Mouse (Mus musculus) lung, postnatal 0 days (tissue): Measurements from ENCODE around the gene Heatr6. TPM values are rescaled to one million over a fixed set of nuclear protein-coding genes. Genes with fewer than 3 reads are reported as not detected.

ENCODE experiments used
- ATAC-seq: fragments of 200-750 bp; cut with Nextera tagmentation; 2 replicates; pipeline ENCODE4 v1.8.0; 2017; ENCODE audit warnings: moderate library complexity
- DNase-seq: peaks from one replicate; pipeline ENCODE4 v3.0.0-alpha.2; 2016; ENCODE audit warnings: low spot score
- H3K27ac ChIP-seq: fragments of 300-500 bp; sonication (generic); 2 replicates; pipeline ENCODE4 v1.5.1; 2014; ENCODE audit warnings: antibody characterized with exemption, mild to moderate bottlenecking, low read length, mixed read lengths
- H3K27me3 ChIP-seq: fragments of 300-500 bp; sonication (generic); replicated peaks from 2 replicates; pipeline ENCODE4 v1.6.1; 2014; ENCODE audit warnings: low read length, mixed read lengths; ENCODE audit not compliant: insufficient read depth
- H3K36me3 ChIP-seq: fragments of 300-500 bp; sonication (generic); 2 replicates; pipeline ENCODE4 v1.6.1; 2014; ENCODE audit warnings: low read length, mixed read lengths; ENCODE audit not compliant: insufficient read depth
- H3K4me1 ChIP-seq: fragments of 300-500 bp; sonication (generic); 2 replicates; pipeline ENCODE4 v1.6.1; 2014; ENCODE audit warnings: antibody characterized with exemption, low read depth, low read length, mixed read lengths; ENCODE audit not compliant: insufficient read depth
- H3K4me2 ChIP-seq: fragments of 300-500 bp; sonication (generic); replicated peaks from 2 replicates; pipeline ENCODE4 v1.6.1; 2014; ENCODE audit warnings: low read depth, mild to moderate bottlenecking, low read length, moderate library complexity, mixed read lengths
- H3K4me3 ChIP-seq: fragments of 300-500 bp; sonication (generic); 2 replicates; pipeline ENCODE4 v1.5.1; 2014; ENCODE audit warnings: low read depth, low read length
- H3K9ac ChIP-seq: fragments of 300-500 bp; sonication (generic); replicated peaks from 2 replicates; pipeline ENCODE4 v1.6.1; 2014; ENCODE audit warnings: low read depth, mild to moderate bottlenecking
- H3K9me3 ChIP-seq: fragments of 300-500 bp; sonication (generic); 2 replicates; pipeline ENCODE4 v1.6.1; 2016; ENCODE audit warnings: low read length, mixed read lengths
- CTCF ChIP-seq: IDR thresholded peaks from 2 replicates; pipeline ENCODE4 v1.5.1; 2016; ENCODE audit warnings: antibody characterized with exemption, mild to moderate bottlenecking
- EP300 ChIP-seq: IDR thresholded peaks from 2 replicates; pipeline ENCODE4 v1.6.1; 2016; ENCODE audit warnings: antibody characterized with exemption, mild to moderate bottlenecking, control low read depth
- WGBS: fragments of 180-500 bp; shearing (Covaris S2); extraction: QIAGEN DNeasy Blood & Tissue Kit; methylation state at CpG from one replicate; pipeline ENCODE4 v1.1.7; 2014; 5-methylcytosine and 5-hydroxymethylcytosine counted together
- polyA plus RNA-seq: library from polyadenylated mRNA; unstranded; fragments of >200 nt; fragmentation: Nextera tagmentation; extraction: Ambion mirVana; gene quantifications from 2 replicates; pipeline ENCODE4 v1.2.1, GENCODE M21; 2015

The Heatr6 gene
- polyA plus RNA-seq, 1 experiment from 2014 or later: 11.8 TPM

DNA sequence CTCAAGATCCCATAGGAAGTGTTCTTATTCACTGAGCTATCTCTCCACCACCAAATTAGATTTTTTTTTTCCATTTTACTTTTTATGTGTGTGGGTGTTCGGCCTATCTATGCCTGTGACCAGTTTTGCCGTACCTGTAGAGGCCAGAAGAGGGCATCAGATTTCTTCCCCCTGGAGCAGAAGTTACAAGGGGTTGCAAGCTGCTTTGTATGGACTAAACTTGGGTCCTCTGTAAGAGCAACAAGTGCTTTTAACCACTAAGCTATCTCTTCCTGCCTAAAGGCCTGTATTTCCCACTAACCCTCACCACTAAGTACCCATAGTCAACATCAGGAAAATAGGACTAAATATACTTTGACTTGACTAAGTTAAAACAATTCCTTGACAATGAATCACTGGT lies 31.2 kb downstream of the Heatr6 start:
- WGBS: 73% methylated on average over 2 of the region's 2 CpGs
- Histone ChIP-seq H3K27ac (no peak overlapping the region), H3K4me2 (no peak overlapping the region), H3K36me3 (peaks cover 21% of the 10 kb centered on the region), H3K9me3 (no peaks in the 10 kb centered on the region), H3K27me3 (no peaks in the 10 kb centered on the region), H3K9ac (no peak overlapping the region), H3K4me3 (no peak overlapping the region), H3K4me1 (peaks cover 11% of the 10 kb centered on the region; the same call in 1 of the 2 replicates)
- DNase-seq: no peak
- TF ChIP-seq CTCF (peak; percentile 32; the same call in 1 of the 2 replicates), EP300 (no peak)
- no peak for ATAC-seq

DNA sequence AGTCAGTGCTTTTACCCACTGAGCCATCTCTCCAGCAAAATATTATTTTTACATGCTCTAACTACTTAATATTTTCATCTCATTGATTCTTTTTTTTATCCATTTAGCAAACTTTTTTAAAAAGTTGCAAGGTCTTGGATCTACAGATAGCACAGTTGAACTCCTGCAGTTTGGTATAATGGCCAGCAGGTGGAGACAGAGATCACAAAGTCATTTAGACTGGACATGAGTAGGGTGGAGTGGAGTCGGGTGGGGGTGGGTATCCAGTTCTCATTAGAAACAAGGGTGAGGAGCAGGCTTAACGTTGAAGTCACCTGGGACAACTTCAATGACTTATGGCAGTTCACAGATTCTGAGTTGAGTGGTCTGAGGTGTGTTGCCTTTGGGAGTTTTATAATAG lies 31.9 kb downstream of the Heatr6 start:
- Histone ChIP-seq H3K36me3 (peaks cover 15% of the 10 kb centered on the region; the same call in 1 of the 2 replicates), H3K27ac (no peak overlapping the region), H3K4me2 (no peak overlapping the region), H3K9me3 (no peaks in the 10 kb centered on the region), H3K27me3 (no peaks in the 10 kb centered on the region), H3K9ac (no peak overlapping the region), H3K4me3 (no peak overlapping the region), H3K4me1 (peaks cover 11% of the 10 kb centered on the region; the same call in 1 of the 2 replicates)
- peak; percentile 38 for ATAC-seq
- 4% methylated on average over 2 of the region's 2 CpGs for WGBS
- peak; percentile 73 for DNase-seq
- TF ChIP-seq CTCF (peak; percentile 90), EP300 (no peak)

DNA sequence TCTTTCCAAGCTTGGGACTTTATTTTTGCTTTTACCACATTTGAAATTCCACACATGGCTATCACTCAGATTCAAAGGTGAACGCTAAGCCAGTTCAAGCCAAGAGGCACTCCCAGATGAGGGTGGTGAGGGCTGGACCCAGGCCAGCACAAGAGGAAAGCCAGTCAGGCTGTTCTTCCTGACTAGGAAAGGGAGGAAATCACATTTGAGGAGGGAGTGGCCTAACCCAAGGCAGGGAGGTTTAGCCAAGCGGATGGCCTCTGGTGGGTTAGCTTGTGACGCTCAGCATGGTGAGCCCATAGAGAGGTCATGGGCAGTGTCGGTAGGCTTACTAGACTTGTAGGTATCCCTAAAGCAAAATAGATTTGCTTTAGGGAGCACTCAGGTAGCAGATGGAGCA lies 33.3 kb downstream of the Heatr6 start:
- ATAC-seq (peak; percentile 74), DNase-seq (peak; percentile 78)
- H3K27ac ChIP-seq: peak overlapping the region; percentile 43; the same call in 1 of the 2 replicates
- no peak overlapping the region for H3K4me3 ChIP-seq
- no peaks in the 10 kb centered on the region for H3K9me3 ChIP-seq
- no peaks in the 10 kb centered on the region for H3K27me3 ChIP-seq
- H3K9ac ChIP-seq: no peak overlapping the region
- no peak overlapping the region for H3K4me2 ChIP-seq
- H3K4me1 ChIP-seq: peaks cover 11% of the 10 kb centered on the region; the same call in 1 of the 2 replicates
- WGBS: 43% methylated on average over 4 of the region's 4 CpGs
- TF ChIP-seq CTCF: no peak
- no peak for TF ChIP-seq EP300
- peaks cover under 1% of the 10 kb centered on the region; the same call in 1 of the 2 replicates for H3K36me3 ChIP-seq

DNA sequence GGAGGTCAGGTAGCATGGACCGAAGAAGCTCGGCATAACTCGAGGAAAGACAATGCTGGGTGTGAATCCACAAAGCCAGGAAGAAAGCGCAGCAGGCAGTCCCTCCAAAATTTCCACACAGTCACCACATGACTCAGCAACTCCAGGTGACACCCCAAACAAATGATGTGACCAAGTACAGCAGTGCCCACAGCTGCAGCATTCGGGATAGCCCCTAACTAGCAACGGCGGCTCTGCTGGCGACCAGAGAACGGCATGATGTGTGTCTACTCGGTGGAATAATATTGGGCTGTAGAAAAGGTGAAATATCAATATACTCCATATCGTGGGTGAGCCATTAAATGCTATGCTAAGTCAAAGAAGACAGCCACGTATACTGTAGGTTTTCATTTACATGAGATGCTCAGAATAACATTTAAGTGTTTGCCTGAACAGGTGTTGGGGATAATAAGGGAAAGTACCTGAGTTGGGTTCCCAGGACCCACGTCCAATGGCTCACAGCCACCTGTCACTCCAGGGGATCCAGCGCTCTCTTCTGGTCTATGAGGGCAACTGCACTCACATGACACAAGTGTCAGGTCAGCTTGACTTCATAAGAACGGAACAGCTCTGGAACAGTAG lies 34.0 kb downstream of the Heatr6 start:
- TF ChIP-seq EP300: no peak
- TF ChIP-seq CTCF: peak; percentile 37
- no peak overlapping the region for H3K9ac ChIP-seq
- H3K27ac ChIP-seq: peak overlapping the region; percentile 43; the same call in 1 of the 2 replicates
- DNase-seq (no peak), ATAC-seq (no peak)
- H3K4me1 ChIP-seq: peaks cover 11% of the 10 kb centered on the region; the same call in 1 of the 2 replicates
- WGBS: 77% methylated on average over 15 of the region's 15 CpGs
- H3K4me2 ChIP-seq: no peak overlapping the region
- no peaks in the 10 kb centered on the region for H3K36me3 ChIP-seq
- H3K4me3 ChIP-seq: no peak overlapping the region
- H3K9me3 ChIP-seq: no peaks in the 10 kb centered on the region
- H3K27me3 ChIP-seq: no peaks in the 10 kb centered on the region

DNA sequence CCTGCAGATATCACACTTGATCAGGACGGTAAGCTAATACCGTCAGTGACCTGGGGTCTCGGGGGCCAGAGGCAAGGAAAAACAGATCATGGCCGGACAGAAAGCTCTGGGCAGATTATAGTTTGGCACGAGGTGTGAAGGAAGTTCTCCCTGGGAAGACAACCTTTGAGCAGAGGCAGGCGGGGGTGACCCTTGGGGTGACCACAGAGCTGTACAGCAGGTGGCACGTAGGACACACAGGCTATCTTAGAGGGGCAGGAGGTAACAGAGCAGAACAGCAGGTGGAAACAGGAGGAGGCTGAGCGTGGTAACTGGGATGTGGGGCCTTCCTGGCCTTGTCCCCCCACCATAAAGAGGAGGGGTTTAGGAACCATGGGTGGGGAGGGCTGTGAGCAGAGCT lies 34.8 kb downstream of the Heatr6 start:
- Histone ChIP-seq H3K9me3 (no peaks in the 10 kb centered on the region), H3K36me3 (no peaks in the 10 kb centered on the region), H3K9ac (no peak overlapping the region), H3K27me3 (no peaks in the 10 kb centered on the region), H3K4me2 (no peak overlapping the region), H3K4me3 (no peak overlapping the region), H3K27ac (no peak overlapping the region), H3K4me1 (peaks cover 11% of the 10 kb centered on the region; the same call in 1 of the 2 replicates)
- 76% methylated on average over 8 of the region's 8 CpGs for WGBS
- DNase-seq (no peak), ATAC-seq (no peak)
- TF ChIP-seq EP300 (no peak), CTCF (no peak)

DNA sequence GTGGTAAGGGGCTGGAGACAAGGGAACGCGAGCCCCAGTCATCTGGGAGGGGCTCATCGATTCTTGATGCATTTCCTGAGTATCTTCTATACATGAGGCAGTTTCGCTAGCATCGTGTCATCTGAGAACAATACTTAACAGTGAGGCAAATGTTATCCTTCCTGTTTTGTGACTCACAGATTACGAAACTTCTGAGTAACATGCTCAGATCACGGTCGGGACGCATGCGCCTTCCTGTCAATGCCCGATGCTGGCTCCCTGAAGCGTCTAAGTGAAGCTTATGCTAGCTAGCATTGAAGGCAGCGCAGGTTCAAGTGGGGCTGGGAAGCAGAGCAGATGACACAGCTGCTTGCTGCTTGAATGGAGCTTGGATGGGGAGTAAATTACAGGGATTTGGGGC lies 35.8 kb downstream of the Heatr6 start:
- Histone ChIP-seq H3K36me3 (no peaks in the 10 kb centered on the region), H3K4me2 (no peak overlapping the region; the same call in 1 of the 2 replicates), H3K4me3 (no peak overlapping the region), H3K9me3 (no peaks in the 10 kb centered on the region), H3K9ac (no peak overlapping the region), H3K4me1 (peaks cover 11% of the 10 kb centered on the region; the same call in 1 of the 2 replicates), H3K27ac (no peak overlapping the region), H3K27me3 (no peaks in the 10 kb centered on the region)
- WGBS: 32% methylated on average over 13 of the region's 13 CpGs
- TF ChIP-seq CTCF (no peak), EP300 (no peak)
- DNase-seq (peak; percentile 92), ATAC-seq (peak; percentile 75)
